Mouse (Mus musculus) myocyte (in vitro differentiated cells): Measurements from ENCODE around the gene Cwc22.

Experiments used
- E2F4 ChIP-seq: IDR thresholded peaks from one replicate; pipeline ENCODE4 v1.6.1; 2011; ENCODE audit warnings: mild to moderate bottlenecking, control low read depth, moderate library complexity; ENCODE audit not compliant: insufficient read depth
- POLR2A ChIP-seq: IDR thresholded peaks from one replicate; pipeline ENCODE4 v1.6.1; 2011; ENCODE audit warnings: low read depth, mild to moderate bottlenecking, control low read depth, moderate library complexity; ENCODE audit not compliant: insufficient read length

DNA sequence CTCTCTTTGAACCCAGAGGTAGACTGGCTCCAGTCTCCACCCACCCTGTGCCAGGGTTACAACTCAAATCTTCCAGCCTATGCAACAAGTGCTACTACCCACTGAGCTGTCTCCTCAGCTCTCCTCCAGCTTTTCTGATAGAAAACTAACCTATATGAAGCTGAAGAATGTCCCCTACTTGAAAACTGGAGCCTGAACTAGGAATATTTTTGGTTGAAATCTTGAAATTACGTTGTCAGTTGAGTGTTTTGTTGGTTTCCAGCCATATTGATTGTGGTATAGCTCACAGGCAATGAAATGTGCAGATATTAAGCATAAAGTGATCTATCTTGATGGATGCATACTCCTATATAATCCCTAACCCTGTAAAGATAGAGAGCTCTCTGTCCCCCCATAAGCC is 65.8 kb downstream of the Cwc22 start:
- TF ChIP-seq E2F4 (no peak), POLR2A (no peak)
